Mouse (Mus musculus) heart, postnatal 0 days (tissue): ENCODE data around the gene Aig1. TPM values are rescaled to one million over a fixed set of nuclear protein-coding genes. Genes with fewer than 3 reads are reported as not detected.

Source experiments
- ATAC-seq: fragments of 200-750 bp; cut with Nextera tagmentation; 2 replicates; pipeline ENCODE4 v1.8.0; 2017; ENCODE audit warnings: low read depth, moderate number of reproducible peaks, moderate library complexity; ENCODE audit not compliant: insufficient read depth
- DNase-seq: peaks from one replicate; pipeline ENCODE4 v3.0.0-alpha.2; 2016; ENCODE audit warnings: low spot score
- H3K27ac ChIP-seq: fragments of 300-500 bp; sonication (generic); 2 replicates; pipeline ENCODE4 v1.5.1; 2014; ENCODE audit warnings: low read depth, mild to moderate bottlenecking
- H3K27me3 ChIP-seq: fragments of 300-500 bp; sonication (generic); 2 replicates; pipeline ENCODE4 v1.6.1; 2014; ENCODE audit warnings: low read length, mixed read lengths; ENCODE audit not compliant: control insufficient read depth, insufficient read depth
- H3K36me3 ChIP-seq: fragments of 300-500 bp; sonication (generic); replicated peaks from 2 replicates; pipeline ENCODE4 v1.6.1; 2014; ENCODE audit warnings: low read length, mixed read lengths; ENCODE audit not compliant: control insufficient read depth, insufficient read depth
- H3K4me1 ChIP-seq: fragments of 300-500 bp; sonication (generic); 2 replicates; pipeline ENCODE4 v1.6.1; 2014; ENCODE audit warnings: antibody characterized with exemption; ENCODE audit not compliant: control insufficient read depth, insufficient read depth
- H3K4me2 ChIP-seq: fragments of 300-500 bp; sonication (generic); 2 replicates; pipeline ENCODE4 v1.6.1; 2014; ENCODE audit warnings: low read depth, mild to moderate bottlenecking, low read length, moderate library complexity
- H3K4me3 ChIP-seq: fragments of 300-500 bp; sonication (generic); 2 replicates; pipeline ENCODE4 v1.5.1; 2014; ENCODE audit warnings: low read depth, low read length
- H3K9ac ChIP-seq: fragments of 300-500 bp; sonication (generic); replicated peaks from 2 replicates; pipeline ENCODE4 v1.6.1; 2014; ENCODE audit warnings: low read depth, low read length, mixed read lengths
- H3K9me3 ChIP-seq: fragments of 300-500 bp; sonication (generic); replicated peaks from 2 replicates; pipeline ENCODE4 v1.6.1; 2016; ENCODE audit warnings: low read length; ENCODE audit not compliant: control insufficient read depth
- CTCF ChIP-seq: IDR thresholded peaks from 2 replicates; pipeline ENCODE4 v1.5.1; 2016; ENCODE audit warnings: antibody characterized with exemption, control low read depth, low read depth
- EP300 ChIP-seq: IDR thresholded peaks from 2 replicates; pipeline ENCODE4 v1.6.1; 2016; ENCODE audit warnings: antibody characterized with exemption, low read depth
- WGBS: fragments of 180-500 bp; shearing (Covaris S2); extraction: QIAGEN DNeasy Blood & Tissue Kit; methylation state at CpG from one replicate; pipeline ENCODE4 v1.1.7; 2014; 5-methylcytosine and 5-hydroxymethylcytosine counted together
- polyA plus RNA-seq: library from polyadenylated mRNA; unstranded; fragments of >200 nt; fragmentation: Nextera tagmentation; extraction: Ambion mirVana; gene quantifications from 2 replicates; pipeline ENCODE4 v1.2.1, GENCODE M21; 2015
- total RNA-seq: library from RNA; depleted of rRNA; stranded (reverse); fragments of >200 nt; gene quantifications from 2 replicates; pipeline ENCODE4 v1.2.3, GENCODE M21; 2014; ENCODE audit warnings: low replicate concordance

Gene Aig1
- total and polyA plus RNA-seq, 2 experiments from 2014 or later, result 77.4 to 147 TPM

- Histone ChIP-seq H3K9ac (no peak overlapping the region), H3K27ac (no peak overlapping the region), H3K9me3 (no peaks in the 10 kb centered on the region), H3K36me3 (no peaks in the 10 kb centered on the region), H3K4me3 (no peak overlapping the region), H3K4me2 (no peak overlapping the region), H3K4me1 (peaks cover 10% of the 10 kb centered on the region; the same call in 1 of the 2 replicates), H3K27me3 (no peaks in the 10 kb centered on the region)
- 89% methylated on average over 10 of the region's 10 CpGs for WGBS
- DNase-seq, result no peak
- TF ChIP-seq CTCF, result no peak
- TF ChIP-seq EP300, result no peak
- ATAC-seq, result no peak
These were observed 32.9 kb downstream of the Aig1 start for GRCm38 (mm10) chr10:13835737-13836475.

GRCm38 (mm10) chr10:13834056-13834455 lies 34.7 kb downstream of the Aig1 start:
- TF ChIP-seq EP300, result no peak
- TF ChIP-seq CTCF, result no peak
- DNase-seq, result no peak

GRCm38 (mm10) chr10:13833066-13833566 lies 35.7 kb downstream of the Aig1 start:
- Histone ChIP-seq H3K4me2 (no peak overlapping the region), H3K27me3 (no peaks in the 10 kb centered on the region), H3K4me3 (no peak overlapping the region), H3K9ac (no peak overlapping the region), H3K27ac (no peak overlapping the region), H3K4me1 (peaks cover 10% of the 10 kb centered on the region; the same call in 1 of the 2 replicates), H3K36me3 (peaks cover 12% of the 10 kb centered on the region), H3K9me3 (no peaks in the 10 kb centered on the region)
- TF ChIP-seq CTCF (no peak), EP300 (no peak)
- ATAC-seq, result no peak
- WGBS, result 85% methylated on average over 12 of the region's 12 CpGs
- no peak for DNase-seq

More at GRCm38 (mm10) chr10:13834056-13834455, 34.7 kb downstream of the Aig1 start:
- no peak overlapping the region for H3K4me3 ChIP-seq
- ATAC-seq, result no peak
- peaks cover 10% of the 10 kb centered on the region; the same call in 1 of the 2 replicates for H3K4me1 ChIP-seq
- WGBS, result 54% methylated on average over 7 of the region's 7 CpGs
- no peak overlapping the region for H3K27ac ChIP-seq
- no peak overlapping the region for H3K9ac ChIP-seq
- no peaks in the 10 kb centered on the region for H3K27me3 ChIP-seq
- H3K9me3 ChIP-seq, result no peaks in the 10 kb centered on the region
- H3K36me3 ChIP-seq, result peaks cover 2% of the 10 kb centered on the region; the same call in 1 of the 2 replicates
- H3K4me2 ChIP-seq, result no peak overlapping the region

- peak; percentile 68; the same call in 1 of the 2 replicates for ATAC-seq
These were observed 36.2 kb downstream of the Aig1 start for GRCm38 (mm10) chr10:13832546-13833033.

DNA sequence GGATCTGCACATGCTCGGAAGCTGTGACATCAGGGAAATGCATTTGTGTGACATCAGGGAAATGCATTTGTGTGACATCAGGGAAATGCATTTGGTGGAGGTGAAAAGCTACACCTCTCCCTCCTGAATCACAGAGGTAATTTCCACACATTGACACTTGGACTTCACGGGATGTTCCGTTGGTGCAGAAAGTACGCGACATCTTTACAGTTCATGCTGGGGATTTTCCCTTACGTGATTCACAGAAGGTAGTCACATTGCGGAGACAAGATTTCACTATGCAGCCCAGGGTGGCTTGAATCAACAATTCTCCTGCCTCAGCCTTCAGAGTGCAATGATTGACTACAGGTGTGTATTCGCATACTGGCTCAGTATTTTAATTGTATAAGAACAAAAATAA lies 41.6 kb downstream of the Aig1 start:
- TF ChIP-seq CTCF, result no peak
- no peak for TF ChIP-seq EP300
- Histone ChIP-seq H3K36me3 (peaks cover 25% of the 10 kb centered on the region), H3K9me3 (no peaks in the 10 kb centered on the region), H3K4me2 (no peak overlapping the region), H3K4me3 (no peak overlapping the region), H3K27me3 (no peaks in the 10 kb centered on the region), H3K4me1 (0 out of 2 replicates have a peak, but pooled peaks cover 5% of the 10 kb centered on the region), H3K9ac (no peak overlapping the region), H3K27ac (no peak overlapping the region)
- 94% methylated on average over 8 of the region's 8 CpGs for WGBS
- no peak for ATAC-seq
- no peak for DNase-seq

More at GRCm38 (mm10) chr10:13832546-13833033, 36.2 kb downstream of the Aig1 start:
- no peak overlapping the region for H3K9ac ChIP-seq
- H3K4me1 ChIP-seq, result peaks cover 10% of the 10 kb centered on the region; the same call in 1 of the 2 replicates
- 60% methylated on average over 7 of the region's 7 CpGs for WGBS
- H3K27me3 ChIP-seq, result no peaks in the 10 kb centered on the region
- H3K36me3 ChIP-seq, result peaks cover 17% of the 10 kb centered on the region
- H3K4me3 ChIP-seq, result no peak overlapping the region
- H3K9me3 ChIP-seq, result no peaks in the 10 kb centered on the region
- TF ChIP-seq CTCF (no peak), EP300 (no peak)
- peak; percentile 27 for DNase-seq
- peak overlapping the region; percentile 18; the same call in 1 of the 2 replicates for H3K4me2 ChIP-seq
- H3K27ac ChIP-seq, result no peak overlapping the region
